Mouse (Mus musculus) embryonic facial prominence, embryonic 10.5 days (tissue): ENCODE measurements at regions not wholly inside any gene's neighbourhood (a gene's known extent, or its start where the extent isn't known, plus 50 kb on each side); places are given as distances from the start of the nearest gene placed in this dataset.
A peak's percentile ranks its signal among the peaks of the same experiment; 100 is the strongest.

ENCODE experiments used
- DNase-seq: peaks from one replicate; pipeline ENCODE4 v3.0.0-alpha.2; 2017; ENCODE audit warnings: low spot score
- H3K27ac ChIP-seq: fragments of 300-500 bp; sonication (generic); replicated peaks from 2 replicates; pipeline ENCODE4 v1.5.1; 2016; ENCODE audit warnings: mild to moderate bottlenecking
- H3K27me3 ChIP-seq: fragments of 300-500 bp; sonication (generic); replicated peaks from 2 replicates; pipeline ENCODE4 v1.6.1; 2016; ENCODE audit warnings: low read depth, mild to moderate bottlenecking; ENCODE audit not compliant: poor library complexity, severe bottlenecking
- H3K36me3 ChIP-seq: fragments of 300-500 bp; sonication (generic); replicated peaks from 2 replicates; pipeline ENCODE4 v1.6.1; 2016; ENCODE audit warnings: mild to moderate bottlenecking, moderate library complexity
- H3K4me1 ChIP-seq: fragments of 300-500 bp; sonication (generic); 2 replicates; pipeline ENCODE4 v1.6.1; 2016
- H3K4me3 ChIP-seq: fragments of 300-500 bp; sonication (generic); 2 replicates; pipeline ENCODE4 v1.5.1; 2016; ENCODE audit warnings: mild to moderate bottlenecking, moderate library complexity
- H3K9me3 ChIP-seq: fragments of 300-500 bp; sonication (generic); 2 replicates; pipeline ENCODE4 v1.6.1; 2016; ENCODE audit warnings: mild to moderate bottlenecking
- WGBS: fragments of 180-500 bp; shearing (Covaris S2); methylation state at CpG from one replicate; pipeline ENCODE4 v1.1.7; 2016; 5-methylcytosine and 5-hydroxymethylcytosine counted together

DNA sequence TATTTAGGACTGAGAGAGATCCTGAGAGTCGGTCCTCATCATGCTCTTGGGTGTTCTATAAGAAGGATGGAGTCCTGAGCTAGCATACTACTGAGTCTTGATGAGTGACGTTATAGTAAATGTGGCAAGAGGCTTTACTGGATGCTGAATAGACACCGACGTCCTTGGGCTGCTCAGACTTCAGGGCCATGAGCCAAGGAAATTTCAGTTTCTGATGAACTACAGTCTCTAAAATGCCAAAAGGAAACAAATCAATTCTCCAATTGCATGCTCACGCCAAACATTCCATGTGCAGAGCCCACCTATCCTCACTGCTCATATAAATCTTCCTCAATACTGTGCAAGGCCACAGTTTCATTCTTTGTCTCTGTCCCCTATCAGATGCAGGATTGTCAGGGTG is 277.2 kb upstream of the Sox11 start:
- 92% methylated on average over 5 of the region's 5 CpGs for WGBS
- no peak for DNase-seq
- H3K27ac ChIP-seq = no peak overlapping the region

DNA sequence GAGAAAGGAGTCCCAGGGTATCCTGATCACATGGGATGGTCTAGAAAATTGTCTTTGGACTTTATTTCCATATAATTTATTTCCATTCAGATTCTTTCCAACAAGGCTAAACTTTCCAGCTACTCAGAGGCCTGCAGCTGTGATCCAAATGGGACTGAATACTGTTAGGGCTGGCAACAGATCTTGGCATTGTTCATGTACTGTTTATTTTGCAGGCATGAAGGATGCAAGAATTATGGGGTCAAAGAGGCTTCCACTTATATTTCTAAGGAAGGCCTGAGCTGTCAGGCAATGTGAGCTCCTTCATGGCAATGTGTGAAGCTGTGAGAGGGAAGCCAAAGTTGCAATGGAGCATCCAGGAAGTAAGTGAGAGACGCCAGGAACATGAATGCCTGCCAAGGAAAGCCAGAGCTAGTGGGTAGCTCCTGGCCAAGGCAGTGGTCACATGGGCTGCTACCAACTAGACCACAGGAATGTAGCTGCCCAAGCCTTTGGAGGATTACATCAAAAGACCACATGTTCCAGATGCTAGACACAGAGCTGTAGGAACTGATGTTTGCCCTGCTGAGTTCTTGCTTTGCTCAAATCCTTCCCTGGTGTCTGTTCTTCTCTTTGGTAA is 261.8 kb upstream of the Sox11 start:
- peaks cover under 1% of the 10 kb centered on the region for H3K4me1 ChIP-seq
- WGBS = 87% methylated on average over 1 of the region's 1 CpGs
- H3K27ac ChIP-seq = no peak overlapping the region
- no peaks in the 10 kb centered on the region for H3K36me3 ChIP-seq
- no peaks in the 10 kb centered on the region for H3K9me3 ChIP-seq
- H3K27me3 ChIP-seq = no peaks in the 10 kb centered on the region
- H3K4me3 ChIP-seq = no peak overlapping the region
- no peak for DNase-seq

More for the DNA sequence above, 277.2 kb upstream of the Sox11 start:
- no peaks in the 10 kb centered on the region for H3K27me3 ChIP-seq
- H3K4me1 ChIP-seq = peaks cover 10% of the 10 kb centered on the region
- H3K4me3 ChIP-seq = no peak overlapping the region
- H3K36me3 ChIP-seq = no peaks in the 10 kb centered on the region
- H3K9me3 ChIP-seq = no peaks in the 10 kb centered on the region

- DNase-seq = peak; percentile 75
- no peaks in the 10 kb centered on the region for H3K36me3 ChIP-seq
- 34% methylated on average over 8 of the region's 8 CpGs for WGBS
- H3K4me1 ChIP-seq = peaks cover 30% of the 10 kb centered on the region
- H3K27ac ChIP-seq = peak overlapping the region; percentile 45; the same call in 1 of the 2 replicates
- H3K27me3 ChIP-seq = no peaks in the 10 kb centered on the region
- H3K9me3 ChIP-seq = no peaks in the 10 kb centered on the region
- no peak overlapping the region for H3K4me3 ChIP-seq
Observed at GRCm38 (mm10) chr12:27599149-27599548, 256.8 kb upstream of the Sox11 start.

DNA sequence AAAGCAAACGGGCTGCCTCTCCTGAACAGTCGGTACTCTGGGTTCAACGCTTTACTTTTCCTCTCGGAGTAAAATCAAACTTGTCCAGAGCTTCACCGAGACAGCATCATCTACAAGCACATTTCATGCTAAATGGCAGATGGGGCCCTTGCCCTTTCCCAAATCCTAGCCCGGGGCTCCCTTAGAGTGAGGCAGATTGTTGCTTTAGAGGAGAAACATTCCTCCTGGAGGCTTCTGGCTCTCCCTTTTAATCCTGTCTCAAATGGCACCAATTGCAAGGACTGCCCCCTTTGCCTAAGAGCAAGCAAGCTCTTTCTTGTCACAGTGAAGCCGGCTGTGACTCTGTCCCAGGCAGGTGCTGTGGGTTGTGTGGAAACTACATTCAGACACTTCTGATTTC is 255.5 kb upstream of the Sox11 start:
- peak; percentile 49 for DNase-seq
- 41% methylated on average over 7 of the region's 7 CpGs for WGBS
- no peak overlapping the region for H3K4me3 ChIP-seq
- H3K36me3 ChIP-seq = no peaks in the 10 kb centered on the region
- no peaks in the 10 kb centered on the region for H3K27me3 ChIP-seq
- H3K4me1 ChIP-seq = peaks cover 30% of the 10 kb centered on the region
- H3K27ac ChIP-seq = peak overlapping the region; percentile 75
- H3K9me3 ChIP-seq = no peaks in the 10 kb centered on the region

DNA sequence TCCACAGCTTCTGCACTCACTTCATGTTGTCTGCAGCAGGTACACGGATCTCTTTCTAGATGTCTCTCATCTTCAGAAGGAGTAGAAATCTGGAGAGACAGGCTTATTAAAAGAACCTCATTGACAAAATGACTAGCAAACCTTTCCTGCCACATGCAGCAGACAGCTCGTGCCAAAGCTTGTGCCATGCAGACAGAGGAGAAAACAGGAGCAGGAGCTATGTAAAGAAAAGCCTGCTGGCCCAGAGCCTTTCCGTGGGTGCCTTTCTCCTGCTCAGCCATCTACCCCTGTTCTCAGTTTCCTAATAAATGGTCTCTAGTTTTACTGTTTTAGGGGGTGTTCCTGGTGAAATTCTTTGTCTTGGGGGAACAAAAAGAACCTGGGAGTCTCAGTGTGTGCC is 254.9 kb upstream of the Sox11 start:
- Histone ChIP-seq H3K4me1 (peaks cover 30% of the 10 kb centered on the region), H3K4me3 (no peak overlapping the region), H3K27ac (peak overlapping the region; percentile 75), H3K27me3 (no peaks in the 10 kb centered on the region), H3K9me3 (no peaks in the 10 kb centered on the region), H3K36me3 (no peaks in the 10 kb centered on the region)
- 54% methylated on average over 3 of the region's 3 CpGs for WGBS
- DNase-seq = no peak

DNA sequence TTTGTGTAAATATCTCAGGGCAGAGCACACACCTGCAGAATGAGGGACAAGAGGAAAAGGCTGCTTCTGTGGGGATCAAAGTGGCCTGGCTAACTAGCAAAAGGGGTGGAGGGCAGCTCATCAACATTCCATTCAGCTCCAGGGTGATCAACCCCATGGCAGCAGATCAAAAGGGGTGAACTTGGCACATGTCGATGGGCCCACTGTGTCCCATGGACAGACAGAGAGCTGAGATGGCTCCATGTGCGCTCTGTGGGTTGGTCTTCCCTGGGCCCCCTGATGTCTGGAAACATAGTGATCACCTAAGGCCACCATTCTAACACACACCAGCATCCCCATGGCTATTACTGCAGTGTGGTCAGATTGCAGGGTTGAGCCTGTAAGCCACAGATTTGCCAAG is 253.2 kb upstream of the Sox11 start:
- Histone ChIP-seq H3K9me3 (no peaks in the 10 kb centered on the region), H3K4me3 (no peak overlapping the region), H3K27ac (peak overlapping the region; percentile 59), H3K36me3 (no peaks in the 10 kb centered on the region), H3K27me3 (no peaks in the 10 kb centered on the region), H3K4me1 (peaks cover 30% of the 10 kb centered on the region)
- WGBS = 83% methylated on average over 2 of the region's 2 CpGs
- DNase-seq = no peak

DNA sequence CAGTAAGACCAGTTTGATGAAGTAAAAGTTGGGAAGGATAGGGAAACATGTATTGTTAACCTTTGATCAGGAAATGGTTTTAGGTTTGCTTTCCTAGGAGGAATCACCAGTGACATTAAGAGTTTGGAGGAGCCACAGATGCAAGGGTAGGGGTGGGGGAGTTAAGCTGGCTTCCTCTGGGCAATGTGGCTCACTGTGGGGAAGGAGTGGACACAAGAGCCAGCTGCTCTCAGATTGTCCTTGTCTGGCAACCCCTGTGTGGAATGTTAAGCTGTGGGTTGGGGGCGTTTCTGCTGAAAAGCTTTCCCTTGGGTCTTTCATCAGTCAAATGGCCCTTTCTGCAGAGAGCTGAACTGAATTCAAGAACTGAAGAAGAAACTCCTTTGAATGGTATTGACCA is 251.1 kb upstream of the Sox11 start:
- no peak for DNase-seq
- peaks cover 22% of the 10 kb centered on the region for H3K4me1 ChIP-seq
- no peaks in the 10 kb centered on the region for H3K36me3 ChIP-seq
- no peak overlapping the region for H3K4me3 ChIP-seq
- no peaks in the 10 kb centered on the region for H3K27me3 ChIP-seq
- H3K27ac ChIP-seq = no peak overlapping the region
- WGBS = 67% methylated on average over 1 of the region's 1 CpGs
- H3K9me3 ChIP-seq = no peaks in the 10 kb centered on the region

GRCm38 (mm10) chr12:27576109-27576700 is 233.8 kb upstream of the Sox11 start:
- 53% methylated on average over 3 of the region's 3 CpGs for WGBS
- H3K36me3 ChIP-seq = no peaks in the 10 kb centered on the region
- DNase-seq = peak; percentile 22
- H3K27me3 ChIP-seq = no peaks in the 10 kb centered on the region
- no peaks in the 10 kb centered on the region for H3K9me3 ChIP-seq
- peak overlapping the region; percentile 27; the same call in 1 of the 2 replicates for H3K27ac ChIP-seq
- peaks cover 23% of the 10 kb centered on the region for H3K4me1 ChIP-seq
- H3K4me3 ChIP-seq = no peak overlapping the region

DNA sequence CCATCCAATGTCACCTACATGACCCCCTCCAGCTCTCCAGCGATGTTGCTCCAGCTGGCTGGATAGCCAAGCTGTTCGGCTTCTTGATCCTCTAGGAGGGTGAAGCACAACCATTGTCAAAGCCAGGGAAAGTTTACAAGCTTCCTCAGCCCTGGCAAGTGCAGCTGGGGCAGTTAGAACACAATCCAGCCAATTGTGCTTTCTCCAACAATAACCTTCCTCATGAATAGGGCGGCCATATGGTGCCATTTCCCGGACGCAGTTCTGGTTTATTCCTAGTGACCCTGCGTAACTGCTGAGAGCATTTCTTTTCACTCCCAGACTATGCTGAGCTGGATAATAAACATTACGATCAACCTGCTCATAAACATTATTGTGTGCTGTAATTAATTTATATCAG is 233.3 kb upstream of the Sox11 start:
- no peak overlapping the region for H3K27ac ChIP-seq
- H3K4me1 ChIP-seq = peaks cover 23% of the 10 kb centered on the region
- no peak overlapping the region for H3K4me3 ChIP-seq
- 40% methylated on average over 7 of the region's 7 CpGs for WGBS
- no peaks in the 10 kb centered on the region for H3K27me3 ChIP-seq
- H3K9me3 ChIP-seq = no peaks in the 10 kb centered on the region
- no peaks in the 10 kb centered on the region for H3K36me3 ChIP-seq
- peak; percentile 55 for DNase-seq

- H3K27ac ChIP-seq = peak overlapping the region; percentile 83
- no peaks in the 10 kb centered on the region for H3K27me3 ChIP-seq
- H3K36me3 ChIP-seq = no peaks in the 10 kb centered on the region
- DNase-seq = no peak
- no peaks in the 10 kb centered on the region for H3K9me3 ChIP-seq
- no peak overlapping the region for H3K4me3 ChIP-seq
- H3K4me1 ChIP-seq = peaks cover 55% of the 10 kb centered on the region
- 65% methylated on average over 3 of the region's 3 CpGs for WGBS
Observed at GRCm38 (mm10) chr12:27567250-27567649, 224.9 kb upstream of the Sox11 start.

GRCm38 (mm10) chr12:27565965-27566507 is 223.7 kb upstream of the Sox11 start:
- 39% methylated on average over 8 of the region's 8 CpGs for WGBS
- H3K9me3 ChIP-seq = no peaks in the 10 kb centered on the region
- peak; percentile 62 for DNase-seq
- peak overlapping the region; percentile 83 for H3K27ac ChIP-seq
- peaks cover 55% of the 10 kb centered on the region for H3K4me1 ChIP-seq
- no peaks in the 10 kb centered on the region for H3K36me3 ChIP-seq
- H3K4me3 ChIP-seq = peak overlapping the region; percentile 24; the same call in 1 of the 2 replicates
- no peaks in the 10 kb centered on the region for H3K27me3 ChIP-seq

- Histone ChIP-seq H3K4me1 (peaks cover 55% of the 10 kb centered on the region), H3K27me3 (no peaks in the 10 kb centered on the region), H3K27ac (peak overlapping the region; percentile 83), H3K9me3 (no peaks in the 10 kb centered on the region), H3K36me3 (no peaks in the 10 kb centered on the region), H3K4me3 (no peak overlapping the region)
- WGBS = 57% methylated on average over 5 of the region's 5 CpGs
- DNase-seq = peak; percentile 20
Observed at GRCm38 (mm10) chr12:27564641-27565306, 222.4 kb upstream of the Sox11 start.

- Histone ChIP-seq H3K9me3 (no peaks in the 10 kb centered on the region), H3K36me3 (no peaks in the 10 kb centered on the region), H3K27me3 (no peaks in the 10 kb centered on the region), H3K27ac (peak overlapping the region; percentile 83), H3K4me3 (no peak overlapping the region), H3K4me1 (peaks cover 55% of the 10 kb centered on the region)
- 19% methylated on average over 3 of the region's 3 CpGs for WGBS
- peak; percentile 76 for DNase-seq
Observed at GRCm38 (mm10) chr12:27563900-27564299, 221.5 kb upstream of the Sox11 start.
